Mouse (Mus musculus): ENCODE measurements around the gene Sectm1a.

- TF ChIP-seq POLR2A (IDR thresholded peaks at IDR 0.05; ENCODE audit: borderline replicate concordance, insufficient read depth, low read length) (no peak), CTCF (IDR thresholded peaks at IDR 0.05; ENCODE audit: borderline replicate concordance, insufficient read depth, low read depth, low read length) (no peak)
These were observed 37.1 kb upstream of the Sectm1a start for GRCm38 (mm10) chr11:121118106-121118505.
